Mouse (Mus musculus) heart, postnatal 0 days (tissue): ENCODE measurements around the gene Wasf3.

Source experiments
- CTCF ChIP-seq: IDR thresholded peaks from 2 replicates; pipeline ENCODE4 v1.5.1; 2016; ENCODE audit warnings: antibody characterized with exemption, control low read depth, low read depth
- EP300 ChIP-seq: IDR thresholded peaks from 2 replicates; pipeline ENCODE4 v1.6.1; 2016; ENCODE audit warnings: antibody characterized with exemption, low read depth

DNA sequence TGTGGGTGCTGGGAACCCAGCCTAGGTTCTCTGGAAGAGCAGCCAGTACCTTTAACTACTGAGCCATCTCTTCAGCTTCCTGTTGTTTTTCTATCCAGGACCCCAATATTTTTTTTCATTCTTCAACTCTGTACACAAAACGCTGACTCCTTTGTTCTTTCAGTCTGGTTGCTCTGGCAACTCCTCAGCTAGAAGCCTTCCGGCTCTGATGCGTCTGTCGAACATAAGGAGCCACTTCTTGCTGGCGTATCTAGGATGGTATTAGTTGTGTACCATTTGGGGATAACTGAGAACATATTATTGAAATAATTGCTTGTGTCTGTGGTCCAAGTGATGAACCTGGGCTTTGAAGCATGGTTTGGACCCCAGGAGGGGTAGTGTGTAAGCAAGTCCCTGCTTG, 12.5 kb downstream of the Wasf3 start:
- TF ChIP-seq CTCF = no peak
- no peak for TF ChIP-seq EP300
